Mouse (Mus musculus) cortical plate, adult 2 months (tissue): Measurements from ENCODE around the gene Chtop.

ENCODE experiments used
- CTCF ChIP-seq: fragments of 200-500 bp; IDR thresholded peaks from 2 replicates; pipeline ENCODE4 v1.5.1; 2011; ENCODE audit warnings: mild to moderate bottlenecking, control low read depth, low read length; ENCODE audit not compliant: insufficient read depth; ENCODE audit errors: extremely low read depth
- POLR2A ChIP-seq: fragments of 200-500 bp; IDR thresholded peaks from 2 replicates; pipeline ENCODE4 v1.6.1; 2011; ENCODE audit warnings: mild to moderate bottlenecking, low read length, control low read depth; ENCODE audit not compliant: insufficient read depth; ENCODE audit errors: extremely low read depth

DNA sequence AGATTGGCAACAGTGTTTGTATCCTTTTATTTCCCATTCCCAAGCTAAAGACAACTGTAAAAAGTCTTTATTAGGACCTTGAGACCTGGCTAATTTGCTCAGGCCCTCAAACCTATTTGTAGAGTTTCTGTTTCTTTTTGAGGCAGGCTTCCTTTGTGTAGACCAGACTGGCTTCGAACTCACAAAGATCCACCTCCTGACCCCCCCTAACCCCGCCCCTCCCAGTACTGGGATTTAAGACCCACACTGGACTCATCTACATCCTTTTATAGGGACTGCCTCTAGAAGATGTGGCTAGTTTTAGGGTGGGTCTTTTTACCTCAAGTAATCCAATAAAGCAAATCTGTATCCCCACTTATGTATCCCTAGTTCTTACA, 437 bp upstream of the Chtop start:
- TF ChIP-seq POLR2A: no peak
- no peak for TF ChIP-seq CTCF
